Mouse (Mus musculus): ENCODE measurements around the gene Iglon5. TPM values are rescaled to one million over a fixed set of nuclear protein-coding genes. Genes with fewer than 3 reads are reported as not detected.

The Iglon5 gene
- polyA plus RNA-seq, 1 experiment, result 82.4 TPM

- H3K27ac ChIP-seq (ENCODE audit: insufficient read depth, low read length), result no peak overlapping the region
- no peak for DNase-seq
- peak overlapping the region; percentile 70 for H3K4me3 ChIP-seq (replicated peaks; ENCODE audit: insufficient read depth, low read depth, low read length)
- peaks cover 5% of the 10 kb centered on the region; the same call in 1 of the 2 replicates for H3K4me1 ChIP-seq (ENCODE audit: control insufficient read depth, insufficient read depth, low read length)
- 11% methylated on average over 35 of the region's 35 CpGs for WGBS
- TF ChIP-seq CTCF (IDR thresholded peaks at IDR 0.05; ENCODE audit: borderline replicate concordance, insufficient read depth, low read depth, low read length) (no peak), POLR2A (IDR thresholded peaks at IDR 0.05; ENCODE audit: borderline replicate concordance, insufficient read depth, low read length) (no peak)
- no peaks in the 10 kb centered on the region for H3K27me3 ChIP-seq (ENCODE audit: control insufficient read depth, insufficient read depth, low read length)
Measured at GRCm38 (mm10) chr7:43464864-43465343, 25.0 kb downstream of the Iglon5 start.

GRCm38 (mm10) chr7:43463976-43464375 is 25.9 kb downstream of the Iglon5 start:
- TF ChIP-seq CTCF (IDR thresholded peaks at IDR 0.05; ENCODE audit: borderline replicate concordance, insufficient read depth, low read depth, low read length) (no peak), POLR2A (IDR thresholded peaks at IDR 0.05; ENCODE audit: borderline replicate concordance, insufficient read depth, low read length) (no peak)
- no peak for DNase-seq
- WGBS, result 85% methylated on average over 7 of the region's 7 CpGs
- peaks cover 5% of the 10 kb centered on the region; the same call in 1 of the 2 replicates for H3K4me1 ChIP-seq (ENCODE audit: control insufficient read depth, insufficient read depth, low read length)
- no peak overlapping the region for H3K4me3 ChIP-seq (replicated peaks; ENCODE audit: insufficient read depth, low read depth, low read length)
- no peak overlapping the region for H3K27ac ChIP-seq (ENCODE audit: insufficient read depth, low read length)
- no peaks in the 10 kb centered on the region for H3K27me3 ChIP-seq (ENCODE audit: control insufficient read depth, insufficient read depth, low read length)

- Histone ChIP-seq H3K4me3 (replicated peaks; ENCODE audit: insufficient read depth, low read depth, low read length) (no peak within 1 kb of the TSS), H3K27me3 (ENCODE audit: control insufficient read depth, insufficient read depth, low read length) (no peaks in the 10 kb centered on the region), H3K27ac (ENCODE audit: insufficient read depth, low read length) (no peak within 1 kb of the TSS), H3K4me1 (ENCODE audit: control insufficient read depth, insufficient read depth, low read length) (peaks cover 5% of the 10 kb centered on the region; the same call in 1 of the 2 replicates)
- 61% methylated on average over 4 of the region's 4 CpGs for WGBS
- TF ChIP-seq POLR2A (IDR thresholded peaks at IDR 0.05; ENCODE audit: borderline replicate concordance, insufficient read depth, low read length) (no peak), CTCF (IDR thresholded peaks at IDR 0.05; ENCODE audit: borderline replicate concordance, insufficient read depth, low read depth, low read length) (no peak)
- no peak for DNase-seq
Measured at GRCm38 (mm10) chr7:43462851-43463250, 27.0 kb downstream of the Iglon5 start, which contains the start of gene Vsig10l. Gene Vsig10l (plus strand): TSS chr7:43463151.

- TF ChIP-seq CTCF (IDR thresholded peaks at IDR 0.05; ENCODE audit: borderline replicate concordance, insufficient read depth, low read depth, low read length), result no peak
- no peak for TF ChIP-seq POLR2A (IDR thresholded peaks at IDR 0.05; ENCODE audit: borderline replicate concordance, insufficient read depth, low read length)
- DNase-seq, result no peak
- Histone ChIP-seq H3K27me3 (ENCODE audit: control insufficient read depth, insufficient read depth, low read length) (no peaks in the 10 kb centered on the region), H3K27ac (ENCODE audit: insufficient read depth, low read length) (no peak overlapping the region), H3K4me1 (ENCODE audit: control insufficient read depth, insufficient read depth, low read length) (no peaks in the 10 kb centered on the region), H3K4me3 (replicated peaks; ENCODE audit: insufficient read depth, low read depth, low read length) (no peak overlapping the region)
- WGBS, result 92% methylated on average over 6 of the region's 6 CpGs
Measured at GRCm38 (mm10) chr7:43454371-43454770, 35.5 kb downstream of the Iglon5 start.

GRCm38 (mm10) chr7:43453599-43454355 is 36.1 kb downstream of the Iglon5 start:
- Histone ChIP-seq H3K4me1 (ENCODE audit: control insufficient read depth, insufficient read depth, low read length) (no peaks in the 10 kb centered on the region), H3K27me3 (ENCODE audit: control insufficient read depth, insufficient read depth, low read length) (no peaks in the 10 kb centered on the region), H3K4me3 (replicated peaks; ENCODE audit: insufficient read depth, low read depth, low read length) (no peak overlapping the region), H3K27ac (ENCODE audit: insufficient read depth, low read length) (no peak overlapping the region)
- TF ChIP-seq POLR2A (IDR thresholded peaks at IDR 0.05; ENCODE audit: borderline replicate concordance, insufficient read depth, low read length) (no peak), CTCF (IDR thresholded peaks at IDR 0.05; ENCODE audit: borderline replicate concordance, insufficient read depth, low read depth, low read length) (no peak)
- no peak for DNase-seq
- 81% methylated on average over 14 of the region's 14 CpGs for WGBS

GRCm38 (mm10) chr7:43452609-43453008 is 37.3 kb downstream of the Iglon5 start:
- Histone ChIP-seq H3K4me3 (replicated peaks; ENCODE audit: insufficient read depth, low read depth, low read length) (no peak overlapping the region), H3K27me3 (ENCODE audit: control insufficient read depth, insufficient read depth, low read length) (no peaks in the 10 kb centered on the region), H3K27ac (ENCODE audit: insufficient read depth, low read length) (no peak overlapping the region), H3K4me1 (ENCODE audit: control insufficient read depth, insufficient read depth, low read length) (no peaks in the 10 kb centered on the region)
- TF ChIP-seq POLR2A (IDR thresholded peaks at IDR 0.05; ENCODE audit: borderline replicate concordance, insufficient read depth, low read length) (no peak), CTCF (IDR thresholded peaks at IDR 0.05; ENCODE audit: borderline replicate concordance, insufficient read depth, low read depth, low read length) (no peak)
- no peak for DNase-seq
- WGBS, result 39% methylated on average over 4 of the region's 4 CpGs

- TF ChIP-seq CTCF (IDR thresholded peaks at IDR 0.05; ENCODE audit: borderline replicate concordance, insufficient read depth, low read depth, low read length) (no peak), POLR2A (IDR thresholded peaks at IDR 0.05; ENCODE audit: borderline replicate concordance, insufficient read depth, low read length) (no peak)
- no peak for DNase-seq
- Histone ChIP-seq H3K4me3 (replicated peaks; ENCODE audit: insufficient read depth, low read depth, low read length) (no peak overlapping the region), H3K27ac (ENCODE audit: insufficient read depth, low read length) (no peak overlapping the region), H3K27me3 (ENCODE audit: control insufficient read depth, insufficient read depth, low read length) (no peaks in the 10 kb centered on the region), H3K4me1 (ENCODE audit: control insufficient read depth, insufficient read depth, low read length) (no peaks in the 10 kb centered on the region)
- 93% methylated on average over 11 of the region's 11 CpGs for WGBS
Measured at GRCm38 (mm10) chr7:43451726-43452125, 38.1 kb downstream of the Iglon5 start.

DNA sequence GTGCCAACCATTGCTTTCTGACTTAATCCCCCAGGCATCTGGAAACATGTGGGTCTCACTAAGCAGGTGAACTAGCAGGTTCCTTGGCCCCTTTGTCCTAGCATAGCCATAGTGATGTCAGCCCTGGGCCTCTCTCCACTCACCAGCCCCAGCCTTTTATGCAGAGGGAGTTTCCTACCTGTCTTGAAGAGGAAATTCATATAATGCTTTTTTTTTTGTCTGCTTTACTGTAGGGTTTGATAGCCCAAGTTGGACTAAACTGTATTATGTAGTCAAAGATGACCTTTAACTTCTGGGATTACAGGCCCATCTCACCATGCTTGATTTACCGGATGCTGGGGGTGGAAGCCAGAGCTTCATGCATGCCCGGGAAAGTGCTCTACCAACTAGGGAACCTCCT is 40.1 kb downstream of the Iglon5 start:
- TF ChIP-seq POLR2A (IDR thresholded peaks at IDR 0.05; ENCODE audit: borderline replicate concordance, insufficient read depth, low read length) (no peak), CTCF (IDR thresholded peaks at IDR 0.05; ENCODE audit: borderline replicate concordance, insufficient read depth, low read depth, low read length) (no peak)
- H3K27me3 ChIP-seq (ENCODE audit: control insufficient read depth, insufficient read depth, low read length), result no peaks in the 10 kb centered on the region
- no peak overlapping the region for H3K27ac ChIP-seq (ENCODE audit: insufficient read depth, low read length)
- WGBS, result 98% methylated on average over 2 of the region's 2 CpGs
- H3K4me3 ChIP-seq (replicated peaks; ENCODE audit: insufficient read depth, low read depth, low read length), result no peak overlapping the region
- H3K4me1 ChIP-seq (ENCODE audit: control insufficient read depth, insufficient read depth, low read length), result no peaks in the 10 kb centered on the region
- no peak for DNase-seq
